Mouse (Mus musculus) testis, adult 2 months (tissue): ENCODE data around the gene Klhl5. TPM values are rescaled to one million over a fixed set of nuclear protein-coding genes. Genes with fewer than 3 reads are reported as not detected.

ENCODE experiments used
- H3K27ac ChIP-seq: fragments of 200-500 bp; 2 replicates; pipeline ENCODE4 v1.5.1; 2012; ENCODE audit warnings: low read depth, low read length; ENCODE audit not compliant: control insufficient read depth, insufficient read depth
- H3K27me3 ChIP-seq: fragments of 200-500 bp; 2 replicates; pipeline ENCODE4 v1.6.1; 2012; ENCODE audit warnings: mild to moderate bottlenecking, low read length, moderate library complexity; ENCODE audit not compliant: control insufficient read depth, insufficient read depth
- H3K36me3 ChIP-seq: fragments of 200-500 bp; 2 replicates; pipeline ENCODE4 v1.6.1; 2012; ENCODE audit warnings: mild to moderate bottlenecking, low read length; ENCODE audit not compliant: control insufficient read depth, insufficient read depth
- H3K4me1 ChIP-seq: fragments of 200-500 bp; 2 replicates; pipeline ENCODE4 v1.6.1; 2012; ENCODE audit warnings: low read length; ENCODE audit not compliant: control insufficient read depth, insufficient read depth
- H3K4me3 ChIP-seq: fragments of 200-500 bp; 2 replicates; pipeline ENCODE4 v1.5.1; 2012; ENCODE audit warnings: low read depth, mild to moderate bottlenecking, low read length, moderate library complexity, mixed read lengths; ENCODE audit not compliant: control insufficient read depth
- CTCF ChIP-seq: fragments of 200-500 bp; IDR thresholded peaks from 2 replicates; pipeline ENCODE4 v1.5.1; 2012; ENCODE audit warnings: low read depth, mild to moderate bottlenecking, inconsistent platforms, low read length, moderate library complexity; ENCODE audit not compliant: control insufficient read depth, insufficient read depth, insufficient replicate concordance
- POLR2A ChIP-seq: fragments of 200-500 bp; IDR thresholded peaks from 2 replicates; pipeline ENCODE4 v1.6.1; 2012; ENCODE audit warnings: low read depth, mild to moderate bottlenecking, inconsistent platforms, low read length, moderate library complexity; ENCODE audit not compliant: control insufficient read depth
- polyA plus RNA-seq: library from polyadenylated mRNA; depleted of rRNA; stranded (reverse); fragments of >200 nt; gene quantifications from 2 replicates; pipeline ENCODE4 v1.2.3, GENCODE M21; 2012

Gene Klhl5
- polyA plus RNA-seq, 1 experiment, result 13.2 TPM

DNA sequence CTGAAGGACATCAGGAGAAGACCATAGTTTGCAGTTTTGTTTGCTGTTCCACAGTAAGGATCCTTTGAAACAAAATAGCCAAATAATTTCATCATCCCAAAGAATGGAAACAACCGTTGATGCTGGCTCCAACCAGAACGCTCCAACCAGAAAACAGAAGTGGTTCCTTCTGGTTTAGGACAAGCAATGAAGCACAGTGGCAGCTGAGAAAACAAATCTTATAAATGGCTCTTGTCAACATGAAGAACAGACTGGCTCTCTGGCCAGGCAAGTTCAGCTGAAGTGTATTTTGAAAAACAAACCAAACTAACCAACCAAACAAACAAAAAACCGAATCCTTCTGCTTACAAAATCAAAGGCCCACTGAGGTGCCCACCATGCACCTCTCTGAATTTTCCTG, 17.6 kb upstream of the Klhl5 start:
- no peak overlapping the region for H3K27ac ChIP-seq
- TF ChIP-seq CTCF (no peak), POLR2A (no peak)
- no peaks in the 10 kb centered on the region for H3K4me1 ChIP-seq
- no peak overlapping the region for H3K4me3 ChIP-seq
- H3K27me3 ChIP-seq, result no peaks in the 10 kb centered on the region
- H3K36me3 ChIP-seq, result no peaks in the 10 kb centered on the region

DNA sequence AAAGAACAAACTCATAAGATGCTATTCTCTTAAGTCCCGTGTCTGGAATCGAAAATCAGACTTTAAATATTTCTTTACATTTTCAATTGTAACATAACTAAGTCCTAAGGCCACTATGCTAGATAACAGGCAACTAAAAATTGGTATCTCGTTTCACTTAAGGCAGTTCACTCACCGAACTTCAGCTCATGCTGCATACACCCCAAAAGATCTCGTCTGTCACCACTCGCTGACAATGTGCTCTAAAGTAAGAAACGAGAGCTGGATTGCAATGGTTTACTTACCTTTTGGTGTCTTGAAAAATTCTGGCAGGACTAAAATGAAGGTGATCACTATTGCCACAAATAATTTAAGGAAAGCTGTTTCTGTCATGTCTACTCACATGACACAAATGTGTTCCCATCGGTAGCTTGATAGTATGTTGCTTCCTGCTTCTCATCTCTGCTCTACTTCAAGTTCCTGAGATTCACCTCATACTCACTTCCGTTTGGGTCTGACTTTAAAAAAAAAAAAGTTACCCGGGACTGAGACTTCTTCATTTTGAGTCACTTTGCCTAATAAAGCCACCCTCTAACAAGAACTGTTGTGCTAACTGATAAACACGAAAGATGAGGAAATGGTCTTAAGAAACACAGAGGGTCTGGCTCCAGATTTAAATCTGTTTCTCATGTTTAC, 16.0 kb upstream of the Klhl5 start:
- no peaks in the 10 kb centered on the region for H3K36me3 ChIP-seq
- H3K27me3 ChIP-seq, result no peaks in the 10 kb centered on the region
- no peak overlapping the region; the same call in 1 of the 2 replicates for H3K4me3 ChIP-seq
- no peak for TF ChIP-seq POLR2A
- TF ChIP-seq CTCF, result no peak
- no peaks in the 10 kb centered on the region for H3K4me1 ChIP-seq
- H3K27ac ChIP-seq, result no peak overlapping the region

DNA sequence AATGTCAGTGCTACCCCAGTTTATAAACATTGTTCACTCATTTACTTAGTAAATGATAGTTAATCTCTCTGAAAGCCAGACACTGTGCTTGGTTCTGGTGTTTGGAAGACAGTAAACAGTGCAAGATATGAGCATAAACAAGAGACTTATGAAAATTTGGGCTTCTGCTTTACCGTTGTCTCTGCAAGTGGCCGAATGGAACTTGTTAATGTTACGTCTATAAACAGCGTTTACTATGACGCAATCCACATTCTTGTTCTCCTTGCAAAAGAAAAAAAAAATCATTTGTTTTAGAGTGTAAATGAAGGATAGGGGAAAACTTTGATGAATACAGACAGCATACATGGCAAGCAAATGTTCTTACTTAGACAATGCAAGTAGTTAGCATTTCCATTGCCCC, 15.4 kb upstream of the Klhl5 start, which contains the start of gene Tmem156:
Gene Tmem156, minus strand, starts transcription at position 212 of the 400 bp plus-strand sequence.
- Histone ChIP-seq H3K36me3 (no peaks in the 10 kb centered on the region), H3K27ac (no peak within 1 kb of the TSS), H3K4me3 (no peak within 1 kb of the TSS; the same call in 1 of the 2 replicates), H3K4me1 (no peaks in the 10 kb centered on the region), H3K27me3 (no peaks in the 10 kb centered on the region)
- TF ChIP-seq POLR2A (no peak), CTCF (no peak)

DNA sequence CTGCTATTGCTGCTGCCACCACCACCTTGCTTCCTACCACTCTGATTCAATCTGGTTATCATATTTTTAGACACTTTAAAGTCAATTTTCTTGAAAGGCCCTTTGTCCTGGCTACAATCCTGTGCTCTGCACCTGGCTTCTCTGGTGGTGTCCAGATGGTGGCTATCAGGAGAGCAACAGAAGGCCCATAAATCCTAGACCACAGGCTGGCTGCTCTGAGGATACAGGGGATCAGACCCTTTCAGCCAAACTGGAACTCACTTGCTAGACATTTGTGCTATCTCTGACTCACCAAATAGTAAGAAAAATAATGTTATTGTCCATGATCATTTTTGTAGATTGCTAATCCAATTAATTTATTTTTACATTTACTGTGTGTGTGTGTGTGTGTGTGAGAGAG, 13.6 kb upstream of the Klhl5 start:
- no peaks in the 10 kb centered on the region for H3K4me1 ChIP-seq
- no peak overlapping the region for H3K4me3 ChIP-seq
- H3K27ac ChIP-seq, result no peak overlapping the region
- no peaks in the 10 kb centered on the region for H3K27me3 ChIP-seq
- no peaks in the 10 kb centered on the region for H3K36me3 ChIP-seq
- TF ChIP-seq CTCF, result no peak
- no peak for TF ChIP-seq POLR2A

DNA sequence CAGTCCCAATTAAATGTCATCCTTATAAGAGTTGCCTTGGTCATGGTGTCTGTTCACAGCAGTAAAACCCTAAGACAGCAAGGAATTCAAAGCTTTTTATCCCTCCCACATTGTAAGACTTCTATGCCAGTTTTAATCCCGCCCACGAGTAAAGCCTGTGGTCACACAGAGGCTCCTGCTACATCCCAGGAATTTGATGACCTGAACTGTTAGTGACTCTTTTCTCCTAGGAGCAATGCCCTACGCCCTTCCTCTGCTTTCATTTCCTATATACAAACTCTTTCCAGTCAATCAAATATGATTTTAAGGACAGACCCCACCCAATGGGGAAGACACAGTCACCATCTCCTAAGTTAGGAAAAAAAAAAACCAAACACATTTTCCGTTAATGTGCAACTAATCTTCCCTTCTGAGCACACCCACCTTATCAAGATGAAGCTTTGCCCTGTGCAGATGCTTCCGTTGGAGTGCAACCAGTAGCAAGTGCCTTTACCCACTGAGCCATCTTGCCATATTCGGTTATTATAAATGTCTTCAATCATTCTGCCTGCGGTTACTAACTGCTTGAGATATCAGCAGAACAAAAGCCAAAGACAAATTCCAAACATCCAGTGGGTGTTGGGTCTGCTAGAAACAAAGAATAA, 12.3 kb upstream of the Klhl5 start:
- no peak overlapping the region for H3K27ac ChIP-seq
- no peak overlapping the region for H3K4me3 ChIP-seq
- no peaks in the 10 kb centered on the region for H3K36me3 ChIP-seq
- no peaks in the 10 kb centered on the region for H3K27me3 ChIP-seq
- H3K4me1 ChIP-seq, result no peaks in the 10 kb centered on the region
- TF ChIP-seq POLR2A (no peak), CTCF (no peak)

DNA sequence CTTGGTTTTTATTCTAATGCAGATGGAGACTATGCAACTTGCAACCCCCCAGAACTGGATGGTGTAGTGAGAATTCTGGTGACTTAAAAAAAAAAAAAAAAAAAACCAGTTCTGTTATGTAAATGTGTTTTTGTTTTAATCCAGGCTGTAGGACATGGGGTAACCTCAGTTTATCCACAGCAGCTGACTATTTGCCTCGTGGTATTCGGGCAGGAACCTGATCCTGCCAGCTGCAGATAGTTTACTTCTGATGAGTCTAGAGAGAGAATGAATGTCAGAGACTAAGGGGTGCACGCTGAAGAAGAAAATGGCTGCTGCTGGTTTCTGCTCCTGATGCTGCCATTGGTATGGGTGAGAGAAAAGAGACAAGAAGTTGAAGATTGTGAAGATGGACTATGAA, 11.3 kb upstream of the Klhl5 start:
- TF ChIP-seq POLR2A (no peak), CTCF (no peak)
- Histone ChIP-seq H3K4me1 (no peaks in the 10 kb centered on the region), H3K27me3 (no peaks in the 10 kb centered on the region), H3K36me3 (no peaks in the 10 kb centered on the region), H3K27ac (no peak overlapping the region), H3K4me3 (no peak overlapping the region)

DNA sequence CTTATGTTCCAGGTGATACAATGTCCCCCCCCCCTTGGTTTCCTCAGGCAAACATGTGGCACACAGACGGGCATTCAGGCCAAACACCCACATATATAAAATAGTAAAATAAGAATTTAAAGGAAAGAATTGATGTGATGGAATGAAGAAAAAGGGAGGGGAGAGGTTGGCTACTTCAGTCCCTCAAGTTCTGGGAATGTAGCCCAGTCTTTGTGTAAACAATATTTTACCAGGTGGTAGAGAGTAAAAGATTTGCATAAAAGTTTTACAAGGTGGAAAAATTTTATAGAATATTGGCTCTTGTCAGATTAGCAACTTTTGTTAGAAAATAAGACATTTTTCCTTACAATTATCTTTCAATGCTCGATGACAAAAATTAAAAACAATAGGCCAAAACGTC, 10.5 kb upstream of the Klhl5 start:
- no peak overlapping the region for H3K27ac ChIP-seq
- TF ChIP-seq CTCF (no peak), POLR2A (no peak)
- H3K36me3 ChIP-seq, result no peaks in the 10 kb centered on the region

More for the DNA sequence above, 10.5 kb upstream of the Klhl5 start:
- H3K27me3 ChIP-seq, result no peaks in the 10 kb centered on the region
- H3K4me1 ChIP-seq, result no peaks in the 10 kb centered on the region
- H3K4me3 ChIP-seq, result no peak overlapping the region
